Mouse (Mus musculus): ENCODE results near the gene Pdzk1ip1. TPM values are rescaled to one million over a fixed set of nuclear protein-coding genes. Genes with fewer than 3 reads are reported as not detected.
A peak's percentile ranks its signal among the peaks of the same experiment; 100 is the strongest.

The Pdzk1ip1 gene
- polyA plus RNA-seq, 1 experiment: 5.1 TPM

- H3K4me1 ChIP-seq: peaks cover 70% of the 10 kb centered on the region
- no peak for TF ChIP-seq GATA1 (IDR thresholded peaks at IDR 0.05; ENCODE audit: borderline replicate concordance, low read length)
- TF ChIP-seq FLI1 (IDR thresholded peaks at IDR 0.05; ENCODE audit: low read length): no peak
- no peaks in the 10 kb centered on the region for H3K27me3 ChIP-seq (replicated peaks)
- H3K9me3 ChIP-seq: no peaks in the 10 kb centered on the region
- H3K4me3 ChIP-seq (replicated peaks): peak overlapping the region; percentile 70
- peaks cover 2% of the 10 kb centered on the region for H3K36me3 ChIP-seq (replicated peaks; ENCODE audit: low read length)
Observed at GRCm38 (mm10) chr4:115113266-115113665, 24.8 kb downstream of the Pdzk1ip1 start.

GRCm38 (mm10) chr4:115119642-115120041 lies 31.1 kb downstream of the Pdzk1ip1 start:
- Histone ChIP-seq H3K4me3 (replicated peaks) (no peak overlapping the region), H3K27me3 (replicated peaks) (peaks cover 2% of the 10 kb centered on the region), H3K36me3 (replicated peaks; ENCODE audit: low read length) (peaks cover 5% of the 10 kb centered on the region), H3K9me3 (no peaks in the 10 kb centered on the region), H3K4me1 (peaks cover 60% of the 10 kb centered on the region)
- TF ChIP-seq FLI1 (IDR thresholded peaks at IDR 0.05; ENCODE audit: low read length) (no peak), GATA1 (IDR thresholded peaks at IDR 0.05; ENCODE audit: borderline replicate concordance, low read length) (no peak)

DNA sequence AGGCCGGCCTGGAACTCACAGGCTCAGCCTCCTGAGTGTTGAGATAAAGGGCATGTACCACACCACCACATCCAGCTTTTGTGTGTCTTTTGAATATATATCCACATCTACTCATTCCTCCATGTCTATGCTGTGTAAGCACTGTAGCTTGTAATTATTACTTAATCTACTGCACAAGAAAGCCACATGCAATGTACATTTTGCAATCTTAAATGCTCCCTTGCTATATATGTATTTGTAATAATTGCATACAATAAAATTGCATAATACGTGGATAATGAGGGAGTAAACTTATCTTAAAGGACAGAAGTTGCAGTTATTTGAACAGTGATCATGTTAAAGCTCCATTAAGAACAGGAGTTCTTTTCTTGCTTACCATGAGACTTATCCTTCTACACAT lies 32.7 kb downstream of the Pdzk1ip1 start:
- Histone ChIP-seq H3K4me1 (peaks cover 59% of the 10 kb centered on the region), H3K9me3 (no peaks in the 10 kb centered on the region), H3K4me3 (replicated peaks) (no peak overlapping the region), H3K36me3 (replicated peaks; ENCODE audit: low read length) (peaks cover 5% of the 10 kb centered on the region), H3K27me3 (replicated peaks) (peaks cover 2% of the 10 kb centered on the region)
- no peak for TF ChIP-seq FLI1 (IDR thresholded peaks at IDR 0.05; ENCODE audit: low read length)
- TF ChIP-seq GATA1 (IDR thresholded peaks at IDR 0.05; ENCODE audit: borderline replicate concordance, low read length): no peak

- Histone ChIP-seq H3K9me3 (no peaks in the 10 kb centered on the region), H3K4me3 (replicated peaks) (no peak overlapping the region), H3K27me3 (replicated peaks) (peaks cover 2% of the 10 kb centered on the region), H3K36me3 (replicated peaks; ENCODE audit: low read length) (peaks cover 8% of the 10 kb centered on the region), H3K4me1 (peaks cover 59% of the 10 kb centered on the region)
- TF ChIP-seq FLI1 (IDR thresholded peaks at IDR 0.05; ENCODE audit: low read length) (no peak), GATA1 (IDR thresholded peaks at IDR 0.05; ENCODE audit: borderline replicate concordance, low read length) (no peak)
Observed at GRCm38 (mm10) chr4:115121608-115122007, 33.1 kb downstream of the Pdzk1ip1 start.

- peaks cover 11% of the 10 kb centered on the region for H3K36me3 ChIP-seq (replicated peaks; ENCODE audit: low read length)
- H3K4me1 ChIP-seq: peaks cover 75% of the 10 kb centered on the region
- no peaks in the 10 kb centered on the region for H3K9me3 ChIP-seq
- peaks cover 2% of the 10 kb centered on the region for H3K27me3 ChIP-seq (replicated peaks)
- H3K4me3 ChIP-seq (replicated peaks): peak overlapping the region; percentile 76
- TF ChIP-seq GATA1 (IDR thresholded peaks at IDR 0.05; ENCODE audit: borderline replicate concordance, low read length): peak; percentile 61; the same call in 1 of the 3 replicates
- no peak for TF ChIP-seq FLI1 (IDR thresholded peaks at IDR 0.05; ENCODE audit: low read length)
Observed at GRCm38 (mm10) chr4:115123507-115123906, 35.0 kb downstream of the Pdzk1ip1 start.

- Histone ChIP-seq H3K36me3 (replicated peaks; ENCODE audit: low read length) (peaks cover 8% of the 10 kb centered on the region), H3K27me3 (replicated peaks) (no peaks in the 10 kb centered on the region), H3K9me3 (no peaks in the 10 kb centered on the region), H3K4me3 (replicated peaks) (no peak overlapping the region), H3K4me1 (peaks cover 77% of the 10 kb centered on the region)
- TF ChIP-seq FLI1 (IDR thresholded peaks at IDR 0.05; ENCODE audit: low read length) (no peak), GATA1 (IDR thresholded peaks at IDR 0.05; ENCODE audit: borderline replicate concordance, low read length) (no peak)
Observed at GRCm38 (mm10) chr4:115124713-115125112, 36.2 kb downstream of the Pdzk1ip1 start.

- no peak for TF ChIP-seq FLI1 (IDR thresholded peaks at IDR 0.05; ENCODE audit: low read length)
- no peak for TF ChIP-seq GATA1 (IDR thresholded peaks at IDR 0.05; ENCODE audit: borderline replicate concordance, low read length)
- Histone ChIP-seq H3K27me3 (replicated peaks) (no peaks in the 10 kb centered on the region), H3K36me3 (replicated peaks; ENCODE audit: low read length) (peaks cover 3% of the 10 kb centered on the region), H3K4me1 (peaks cover 78% of the 10 kb centered on the region), H3K4me3 (replicated peaks) (peak overlapping the region; percentile 92), H3K9me3 (no peaks in the 10 kb centered on the region)
Observed at GRCm38 (mm10) chr4:115133085-115133484, 44.6 kb downstream of the Pdzk1ip1 start.

GRCm38 (mm10) chr4:115133621-115134295 lies 45.2 kb downstream of the Pdzk1ip1 start, which contains the start of gene Cyp4x1:
Gene Cyp4x1 (minus strand): TSS chr4:115134281.
- no peaks in the 10 kb centered on the region for H3K27me3 ChIP-seq (replicated peaks)
- H3K4me3 ChIP-seq (replicated peaks): peak within 1 kb of the TSS; percentile 92
- H3K36me3 ChIP-seq (replicated peaks; ENCODE audit: low read length): no peaks in the 10 kb centered on the region
- TF ChIP-seq FLI1 (IDR thresholded peaks at IDR 0.05; ENCODE audit: low read length) (no peak), GATA1 (IDR thresholded peaks at IDR 0.05; ENCODE audit: borderline replicate concordance, low read length) (no peak)
- H3K4me1 ChIP-seq: peaks cover 78% of the 10 kb centered on the region
- no peaks in the 10 kb centered on the region for H3K9me3 ChIP-seq

- Histone ChIP-seq H3K4me3 (replicated peaks) (peak overlapping the region; percentile 92), H3K4me1 (peaks cover 83% of the 10 kb centered on the region), H3K9me3 (no peaks in the 10 kb centered on the region), H3K36me3 (replicated peaks; ENCODE audit: low read length) (no peaks in the 10 kb centered on the region), H3K27me3 (replicated peaks) (no peaks in the 10 kb centered on the region)
- no peak for TF ChIP-seq FLI1 (IDR thresholded peaks at IDR 0.05; ENCODE audit: low read length)
- no peak for TF ChIP-seq GATA1 (IDR thresholded peaks at IDR 0.05; ENCODE audit: borderline replicate concordance, low read length)
Observed at GRCm38 (mm10) chr4:115134296-115134630, 45.8 kb downstream of the Pdzk1ip1 start.

Other genes starting within 250 kb of the Pdzk1ip1 start
- 1.9 and 5.8 TPM in 2 replicates for gene Foxd2, start 179.8 kb upstream of the Pdzk1ip1 start, polyA plus RNA-seq (2012; ENCODE audit: insufficient read depth, low replicate concordance)
- not detected in 2 replicates for gene Foxe3, start 162.7 kb upstream of the Pdzk1ip1 start, polyA plus RNA-seq (2012; ENCODE audit: insufficient read depth, low replicate concordance)
- gene Cmpk1, start 101.5 kb upstream of the Pdzk1ip1 start, polyA plus RNA-seq (2012; ENCODE audit: insufficient read depth, low replicate concordance): 12.8 and 37.9 TPM in 2 replicates
- gene Stil, start 88.5 kb upstream of the Pdzk1ip1 start, polyA plus RNA-seq (2012; ENCODE audit: insufficient read depth, low replicate concordance): 0.72 TPM in 1 of 2 replicates, not detected in the other
- gene Tal1, start 32.3 kb upstream of the Pdzk1ip1 start, polyA plus RNA-seq (2012; ENCODE audit: insufficient read depth, low replicate concordance): 106 and 219 TPM in 2 replicates
- 0.38 TPM in 1 of 2 replicates, not detected in the other for gene Cyp4x1, start 45.6 kb downstream of the Pdzk1ip1 start, polyA plus RNA-seq (2012; ENCODE audit: insufficient read depth, low replicate concordance)
- gene Cyp4a29, start 153.4 kb downstream of the Pdzk1ip1 start, polyA plus RNA-seq (2012; ENCODE audit: insufficient read depth, low replicate concordance): not detected in 2 replicates
- gene Cyp4a12a, start 210.3 kb downstream of the Pdzk1ip1 start, polyA plus RNA-seq (2012; ENCODE audit: insufficient read depth, low replicate concordance): not detected in 2 replicates

All from megakaryocyte, embryonic 14.5 days (primary cell).